Mouse (Mus musculus) ovary, adult 18-20 months (tissue): ENCODE data around the gene Sh3pxd2a.

Experiments used
- DNase-seq: peaks from one replicate; pipeline ENCODE4 v3.0.0; 2022; ENCODE audit warnings: low spot score, mixed read lengths

Sh3pxd2a gene

DNA sequence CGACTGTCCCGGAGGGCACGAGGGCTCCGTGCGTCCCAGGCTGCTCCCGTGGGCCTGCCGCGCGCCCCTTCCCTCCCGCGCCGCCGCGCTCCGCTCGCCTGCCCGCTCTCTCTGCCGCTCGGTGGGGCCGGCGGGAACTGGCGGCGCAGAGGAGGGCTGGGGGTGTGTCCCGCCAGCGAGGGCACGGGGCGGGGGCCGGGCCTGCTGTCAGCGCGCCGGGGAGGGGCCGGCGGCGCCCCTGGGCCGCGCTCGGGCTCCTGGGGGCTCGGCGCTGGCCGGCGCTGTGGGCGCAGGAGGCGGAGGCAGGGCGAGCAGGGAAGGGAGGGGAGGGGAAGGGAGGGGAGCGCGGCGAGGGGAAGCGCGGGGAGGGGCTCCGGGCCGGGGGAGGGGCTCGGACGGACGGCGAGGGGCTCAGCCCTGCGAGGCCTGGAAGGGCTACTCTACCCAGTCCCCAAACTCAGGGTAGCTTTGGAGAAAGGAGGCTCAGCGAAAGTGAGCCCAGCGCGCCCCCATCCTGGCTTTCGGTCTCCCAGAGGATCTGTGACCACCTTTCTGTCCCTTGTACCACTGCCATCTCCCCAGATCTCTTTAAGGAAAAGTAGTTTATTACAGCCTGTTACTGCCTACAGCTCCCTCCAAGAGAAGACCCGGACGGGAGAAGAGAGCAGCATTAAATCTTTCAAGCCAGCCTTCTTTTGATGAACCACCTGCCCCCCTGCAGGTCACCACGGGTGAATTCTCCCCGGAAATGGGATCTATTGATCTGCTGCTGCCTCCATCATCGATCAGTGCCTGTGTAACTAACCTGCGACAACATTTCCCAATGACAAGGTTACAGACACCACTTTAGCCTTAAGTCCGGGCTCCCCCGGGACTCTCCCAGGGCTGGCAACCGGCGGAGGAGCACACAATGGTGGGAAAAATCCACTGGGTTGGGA is at the start of gene Sh3pxd2a:
TSS of gene Sh3pxd2a (minus strand) at position 98 of the 938 bp plus-strand sequence.
- DNase-seq = peak; percentile 54

DNA sequence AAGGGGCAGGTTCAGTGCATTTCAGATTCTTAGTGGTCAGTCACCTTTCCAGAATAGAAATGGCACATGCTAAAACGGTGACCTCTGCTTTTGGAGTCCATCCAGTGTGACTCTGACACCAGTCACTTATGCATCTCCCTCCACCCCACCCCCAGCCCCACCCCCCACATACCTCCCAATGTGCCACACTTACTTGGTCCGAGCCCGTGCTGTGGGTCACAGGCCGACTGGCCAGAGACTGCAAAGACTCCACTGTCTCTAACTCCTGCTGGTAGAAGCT is 49.4 kb upstream of the Sh3pxd2a start:
- DNase-seq = no peak

- DNase-seq = no peak
These were observed 48.8 kb upstream of the Sh3pxd2a start for GRCm38 (mm10) chr19:47512794-47513617.

DNA sequence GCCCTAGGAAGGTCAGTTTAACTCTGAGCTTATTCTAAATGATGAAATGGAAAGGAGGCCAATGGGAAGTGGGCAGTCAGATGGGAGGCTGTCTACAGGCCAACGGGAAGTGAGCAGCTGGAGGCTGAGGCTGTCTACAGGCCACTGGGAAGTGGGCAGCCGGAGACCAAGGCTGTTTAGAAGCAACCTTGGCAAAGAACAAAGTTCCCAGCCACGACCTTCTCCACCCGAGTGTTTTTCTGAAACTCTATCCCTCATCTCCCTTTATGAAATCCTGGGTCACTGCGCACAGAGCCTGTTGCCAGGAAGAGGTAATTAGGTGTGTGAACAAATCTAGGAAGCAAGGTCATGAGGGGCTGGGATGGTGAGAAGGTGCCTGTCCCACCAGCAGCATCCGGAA is 47.8 kb upstream of the Sh3pxd2a start:
- no peak for DNase-seq

GRCm38 (mm10) chr19:47511294-47511675 is 47.1 kb upstream of the Sh3pxd2a start:
- no peak for DNase-seq

GRCm38 (mm10) chr19:47510473-47511293 is 46.5 kb upstream of the Sh3pxd2a start:
- no peak for DNase-seq

DNA sequence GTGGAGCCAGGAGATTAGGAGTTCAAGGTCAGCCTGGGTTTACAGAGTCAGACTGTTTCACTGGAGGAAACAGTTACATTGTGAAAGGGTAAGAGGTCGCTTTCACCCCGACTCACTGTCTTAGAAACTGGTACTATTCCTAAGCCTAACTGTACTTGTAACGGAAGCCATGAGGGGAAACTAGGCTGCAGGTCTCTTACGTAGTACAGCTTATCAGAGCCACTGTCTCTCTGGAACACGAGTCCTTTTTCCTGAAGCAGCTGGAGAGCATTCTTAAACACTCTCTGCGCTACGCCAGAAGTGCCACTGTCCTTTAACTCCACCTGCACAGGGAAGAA is 45.9 kb upstream of the Sh3pxd2a start:
- no peak for DNase-seq

DNA sequence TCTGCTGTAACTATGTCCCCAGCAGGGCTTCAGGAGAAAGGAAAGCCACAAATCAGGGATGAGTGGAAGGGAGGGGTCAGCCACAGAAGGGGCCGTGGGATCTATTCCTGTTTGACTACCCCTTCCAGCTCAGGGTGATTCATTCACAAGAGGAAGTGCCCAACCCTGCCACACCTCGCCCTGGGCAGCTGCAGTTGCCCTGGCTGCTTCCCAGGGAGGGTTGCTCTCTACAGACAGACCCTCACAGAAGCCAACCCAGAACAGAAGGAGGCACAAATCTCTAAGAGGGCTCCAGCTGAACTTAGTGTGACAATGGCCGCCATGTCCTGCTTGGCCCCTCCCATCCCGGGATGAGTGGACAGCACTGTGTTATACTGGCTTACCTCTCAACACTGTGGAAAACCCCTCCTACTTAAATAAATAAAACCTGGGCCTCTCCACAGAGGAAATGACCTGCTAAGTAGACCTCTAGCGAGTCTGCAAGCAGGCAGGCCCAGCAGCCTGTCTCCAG is 44.6 kb upstream of the Sh3pxd2a start:
- no peak for DNase-seq

DNA sequence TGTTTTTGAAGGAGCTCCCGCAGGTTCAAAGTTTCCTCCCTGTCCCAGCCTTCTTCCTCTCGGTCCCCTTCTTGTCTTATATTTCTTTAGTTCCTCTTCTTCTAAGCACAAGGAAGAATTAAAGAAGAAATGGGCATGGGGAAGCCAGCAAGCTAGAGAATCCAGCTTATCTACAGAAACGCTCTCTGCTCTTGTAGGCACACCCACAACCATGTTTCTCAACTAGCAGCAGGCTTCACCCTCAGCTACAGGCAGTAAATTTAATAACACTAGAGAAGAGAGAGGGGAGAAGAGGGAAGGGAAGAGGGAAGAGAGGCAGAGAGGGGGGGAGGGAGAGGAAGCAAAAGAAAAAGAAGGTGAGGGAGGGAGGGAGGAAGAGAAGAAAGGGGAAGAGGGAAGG is 44.0 kb upstream of the Sh3pxd2a start:
- DNase-seq = no peak

GRCm38 (mm10) chr19:47507128-47508121 is 43.2 kb upstream of the Sh3pxd2a start:
- no peak for DNase-seq

DNA sequence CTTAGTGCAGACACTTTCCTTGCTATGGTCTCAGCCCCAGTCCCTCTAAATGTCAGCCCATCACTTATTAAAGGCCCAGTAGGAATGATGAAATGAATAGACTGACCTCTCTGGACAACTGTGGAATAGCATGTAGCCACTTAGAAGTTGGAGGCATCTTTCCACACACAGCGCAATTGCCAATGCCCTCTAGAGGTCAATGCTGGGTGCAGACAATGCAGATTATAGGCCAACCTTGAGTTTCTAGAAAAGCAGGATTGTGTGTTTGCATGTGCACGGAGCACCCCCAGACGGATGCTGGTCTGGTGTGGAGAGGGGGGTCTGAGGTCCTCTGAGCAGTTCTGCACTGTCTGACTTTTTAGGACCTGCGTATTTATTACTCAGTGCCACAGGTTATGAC is 39.4 kb upstream of the Sh3pxd2a start:
- no peak for DNase-seq

DNA sequence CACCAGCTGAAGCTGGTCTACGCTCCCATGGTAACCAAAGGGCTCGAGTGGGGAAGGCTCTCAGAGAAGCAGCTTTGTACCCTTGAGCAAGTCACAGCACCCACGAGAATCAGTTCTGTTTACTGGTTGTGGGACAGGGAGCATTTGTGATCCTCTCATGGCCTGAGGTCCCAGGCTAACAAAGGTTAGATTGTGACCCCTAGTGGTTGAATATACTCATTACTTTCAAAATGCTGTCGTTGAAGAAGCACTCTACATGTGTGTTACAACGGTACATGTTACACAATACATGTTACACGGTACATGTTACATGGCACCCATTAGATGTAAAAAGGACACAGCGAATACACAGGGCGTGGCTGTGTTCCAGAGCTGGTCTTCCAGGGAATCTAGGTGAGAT is 38.4 kb upstream of the Sh3pxd2a start:
- no peak for DNase-seq

- DNase-seq = no peak
These were observed 36.3 kb upstream of the Sh3pxd2a start for GRCm38 (mm10) chr19:47500389-47501011.

DNA sequence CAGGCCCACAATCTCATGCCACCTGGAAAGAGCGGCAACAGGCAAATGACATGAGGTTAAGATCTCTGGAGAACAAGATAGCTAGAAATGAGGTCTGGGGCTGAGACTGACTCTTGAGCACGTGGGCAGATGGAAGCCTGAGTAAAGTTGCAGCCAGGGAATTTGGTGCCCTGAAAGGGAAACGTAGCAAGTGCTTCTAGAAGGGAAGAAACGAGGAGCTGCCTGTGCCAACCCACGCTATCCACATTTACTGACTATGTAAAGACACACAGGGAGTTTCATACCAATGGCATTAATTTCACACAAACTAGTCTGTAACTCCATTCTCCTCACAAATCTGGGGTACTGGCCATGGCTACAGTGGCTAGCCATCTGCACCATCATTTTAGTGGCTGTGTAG is 35.6 kb upstream of the Sh3pxd2a start:
- no peak for DNase-seq

- no peak for DNase-seq
These were observed 34.7 kb upstream of the Sh3pxd2a start for GRCm38 (mm10) chr19:47498942-47499341.

GRCm38 (mm10) chr19:47497736-47498135 is 33.5 kb upstream of the Sh3pxd2a start:
- no peak for DNase-seq

- DNase-seq = no peak
These were observed 33.1 kb upstream of the Sh3pxd2a start for GRCm38 (mm10) chr19:47497313-47497712.

DNA sequence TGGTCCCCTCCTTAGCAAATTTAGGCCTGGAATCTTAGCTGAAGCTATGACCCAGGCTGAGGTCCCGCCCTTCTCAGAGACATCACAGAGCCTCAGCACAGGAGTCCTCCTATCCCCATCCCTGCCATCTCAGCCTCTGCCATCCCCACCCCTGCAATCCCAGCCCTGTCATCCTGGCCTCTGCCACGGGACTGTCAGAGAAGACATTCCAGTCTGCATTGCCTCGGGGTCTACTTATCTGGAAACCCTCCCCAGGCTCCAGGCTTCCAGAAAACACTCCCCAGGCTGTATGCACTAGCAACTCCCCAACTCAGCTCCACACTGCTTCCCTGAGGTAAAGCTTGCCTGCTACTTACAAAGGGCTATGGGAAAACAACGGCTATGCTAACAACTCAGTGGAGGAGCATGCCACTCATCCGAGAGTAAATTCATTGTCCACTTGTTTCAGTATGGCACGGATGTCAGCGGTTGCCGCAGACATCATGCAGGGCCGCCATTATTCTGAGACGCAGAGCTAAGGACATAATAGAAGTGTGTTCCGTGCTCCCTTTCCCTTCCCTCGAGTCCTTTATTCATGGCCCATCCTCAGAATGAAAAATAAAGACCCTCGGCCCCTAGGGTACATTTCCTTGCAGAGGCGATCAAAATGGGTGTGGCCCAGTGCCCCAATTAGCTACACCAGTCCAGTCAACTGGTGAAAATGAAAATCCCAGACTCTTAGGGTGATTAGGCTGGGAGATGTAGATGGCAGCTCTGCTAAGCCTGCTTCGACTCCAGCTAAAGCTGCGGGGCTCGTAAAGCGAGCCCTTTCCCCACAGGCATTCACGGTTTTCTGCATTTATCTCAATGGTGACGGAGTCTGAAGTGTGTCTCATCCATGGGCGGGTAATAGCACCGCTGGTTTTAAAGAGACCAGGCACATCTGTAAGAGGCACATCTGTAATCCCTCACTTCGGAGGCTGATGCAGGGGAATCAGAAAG is 29.1 kb upstream of the Sh3pxd2a start:
- DNase-seq = no peak

- no peak for DNase-seq
These were observed 28.2 kb upstream of the Sh3pxd2a start for GRCm38 (mm10) chr19:47492422-47492821.
